Mouse (Mus musculus) lung, postnatal 25 days (tissue): Measurements from ENCODE around the gene Cpsf2.
A peak's percentile ranks its signal among the peaks of the same experiment; 100 is the strongest.
"Not testable (repeated sequence)": the region's sequence is repeated elsewhere in the genome, so short reads cannot be mapped to it uniquely, and the experiment has no call there.

Experiments used
- DNase-seq: peaks from one replicate; pipeline ENCODE4 v3.0.0; 2022; ENCODE audit warnings: low spot score

Gene Cpsf2

GRCm38 (mm10) chr12:101975601-101976571 lies at the start of gene Cpsf2:
Gene Cpsf2, plus strand, starts transcription at chr12:101975988.
- DNase-seq: peak; percentile 71

- no peak for DNase-seq
Measured at GRCm38 (mm10) chr12:101928423-101928822, 47.4 kb upstream of the Cpsf2 start.

- DNase-seq: peak; percentile 36
Measured at GRCm38 (mm10) chr12:101935223-101935622, 40.6 kb upstream of the Cpsf2 start.

GRCm38 (mm10) chr12:101937572-101937971 lies 38.2 kb upstream of the Cpsf2 start:
- no peak for DNase-seq

- DNase-seq: no peak
Measured at GRCm38 (mm10) chr12:101947986-101948385, 27.8 kb upstream of the Cpsf2 start.

GRCm38 (mm10) chr12:101948801-101949200 lies 27.0 kb upstream of the Cpsf2 start:
- no peak for DNase-seq

GRCm38 (mm10) chr12:101955821-101956220 lies 20.0 kb upstream of the Cpsf2 start:
- not testable (repeated sequence) for DNase-seq

GRCm38 (mm10) chr12:101957079-101957941 lies 18.5 kb upstream of the Cpsf2 start:
- DNase-seq: peak; percentile 32

- DNase-seq: peak; percentile 97
Measured at GRCm38 (mm10) chr12:101957942-101958544, 17.7 kb upstream of the Cpsf2 start, which contains the start of gene Atxn3. Gene Atxn3, minus strand, starts transcription at chr12:101958246.

- DNase-seq: no peak
Measured at GRCm38 (mm10) chr12:101958556-101958955, 17.2 kb upstream of the Cpsf2 start.

GRCm38 (mm10) chr12:101958960-101959780 lies 16.6 kb upstream of the Cpsf2 start:
- DNase-seq: not testable (repeated sequence)

- DNase-seq: no peak
Measured at GRCm38 (mm10) chr12:101971311-101971710, 4.5 kb upstream of the Cpsf2 start.

GRCm38 (mm10) chr12:101972230-101972629 lies 3.6 kb upstream of the Cpsf2 start:
- no peak for DNase-seq

GRCm38 (mm10) chr12:101974571-101974970 lies 1.2 kb upstream of the Cpsf2 start:
- DNase-seq: no peak

- DNase-seq: peak; percentile 28
Measured at GRCm38 (mm10) chr12:101975167-101975600, 604 bp upstream of the Cpsf2 start.

GRCm38 (mm10) chr12:101976651-101977403 lies 1.0 kb downstream of the Cpsf2 start:
- DNase-seq: no peak

GRCm38 (mm10) chr12:101977404-101977915 lies 1.7 kb downstream of the Cpsf2 start:
- DNase-seq: no peak

GRCm38 (mm10) chr12:101978162-101978561 lies 2.4 kb downstream of the Cpsf2 start:
- DNase-seq: no peak

GRCm38 (mm10) chr12:101978588-101978987 lies 2.8 kb downstream of the Cpsf2 start:
- no peak for DNase-seq

- DNase-seq: no peak
Measured at GRCm38 (mm10) chr12:101979213-101979750, 3.5 kb downstream of the Cpsf2 start.
